Comparison of ENCODE assay signal across 8 mouse cellular contexts in genomic region chr13:38151069-38151588, GRCm38 (mm10). TPM values are rescaled to one million over a fixed set of nuclear protein-coding genes. Genes with fewer than 3 reads are reported as not detected.
DNase-seq lines count a peak whose midpoint lies in the region; ATAC-seq and TF ChIP-seq lines count a peak whose summit lies in the region.

Dsp (plus strand) TSS chr13:38151294.

- under 1% methylated on average over 45 of the region's 58 CpGs for WGBS in spleen, adult 2 months
- WGBS in embryonic facial prominence, embryonic 13.5 days, result under 1% methylated on average over 52 of the region's 58 CpGs
- WGBS in heart, postnatal 0 days, result 1% methylated on average over 49 of the region's 58 CpGs

- H3K9me3 ChIP-seq in embryonic facial prominence, embryonic 13.5 days, result no peaks in the 10 kb centered on the region
- H3K9me3 ChIP-seq in heart, postnatal 0 days (replicated peaks; ENCODE audit: control insufficient read depth, low read length), result no peaks in the 10 kb centered on the region

- no peak for TF ChIP-seq POLR2A in spleen, adult 2 months (IDR thresholded peaks at IDR 0.05; ENCODE audit: low read depth, low read length)

- H3K4me2 ChIP-seq in embryonic facial prominence, embryonic 13.5 days, result peak within 1 kb of the TSS; percentile 85
- peak within 1 kb of the TSS; percentile 73 for H3K4me2 ChIP-seq in heart, postnatal 0 days (ENCODE audit: low read depth, low read length)

- H3K9ac ChIP-seq in embryonic facial prominence, embryonic 13.5 days, result peak within 1 kb of the TSS; percentile 72
- peak within 1 kb of the TSS; percentile 93 for H3K9ac ChIP-seq in heart, postnatal 0 days (replicated peaks; ENCODE audit: low read depth, low read length)

- H3K4me3 ChIP-seq in spleen, adult 2 months (ENCODE audit: extremely low read depth, insufficient read depth, insufficient read length), result peak within 1 kb of the TSS; percentile 41; the same call in 1 of the 2 replicates
- H3K4me3 ChIP-seq in embryonic facial prominence, embryonic 13.5 days, result peak within 1 kb of the TSS; percentile 52
- H3K4me3 ChIP-seq in heart, postnatal 0 days (ENCODE audit: low read depth, low read length), result peak within 1 kb of the TSS; percentile 72

- no peak for TF ChIP-seq EP300 in heart, postnatal 0 days (IDR thresholded peaks at IDR 0.05; ENCODE audit: low read depth)

- peaks cover 25% of the 10 kb centered on the region for H3K27me3 ChIP-seq in spleen, adult 2 months (ENCODE audit: control insufficient read depth, insufficient read depth, low read length)
- peaks cover 66% of the 10 kb centered on the region for H3K27me3 ChIP-seq in embryonic facial prominence, embryonic 13.5 days
- no peaks in the 10 kb centered on the region for H3K27me3 ChIP-seq in heart, postnatal 0 days (ENCODE audit: control insufficient read depth, insufficient read depth, low read length)

- H3K27ac ChIP-seq in spleen, adult 2 months (ENCODE audit: insufficient read depth, low read length), result no peak within 1 kb of the TSS
- H3K27ac ChIP-seq in embryonic facial prominence, embryonic 13.5 days, result peak within 1 kb of the TSS; percentile 35; the same call in 1 of the 2 replicates
- H3K27ac ChIP-seq in heart, postnatal 0 days (ENCODE audit: low read depth), result peak within 1 kb of the TSS; percentile 97

- peaks cover 10% of the 10 kb centered on the region for H3K4me1 ChIP-seq in spleen, adult 2 months (ENCODE audit: control insufficient read depth, insufficient read depth, insufficient read length)
- H3K4me1 ChIP-seq in embryonic facial prominence, embryonic 13.5 days, result peaks cover 20% of the 10 kb centered on the region
- H3K4me1 ChIP-seq in heart, postnatal 0 days (ENCODE audit: control insufficient read depth, insufficient read depth), result peaks cover 38% of the 10 kb centered on the region

- peak; percentile 50; the same call in 1 of the 2 replicates for ATAC-seq in embryonic facial prominence, embryonic 13.5 days (ENCODE audit: insufficient number of reproducible peaks, insufficient read depth, low FRiP score, low TSS enrichment, low read depth)
- peak; percentile 78 for ATAC-seq in heart, postnatal 0 days (ENCODE audit: insufficient read depth, low read depth)
- no peak for ATAC-seq in monocyte, adult 5-6 weeks (replicated peaks; ENCODE audit: insufficient number of reproducible peaks, low FRiP score, low TSS enrichment, poor library complexity, severe bottlenecking)

- DNase-seq in spleen, adult 2 months (ENCODE audit: low read depth in 1 of 2, low spot score in 2 of 2), result no peak
- no peak for DNase-seq in spleen, adult 12 weeks (ENCODE audit: low spot score)
- peak; percentile 72 for DNase-seq in heart, postnatal 0 days (ENCODE audit: low spot score)
- DNase-seq in kidney, postnatal 14 days, result peak; percentile 72
- peak; percentile 70 to 82 for DNase-seq in lung, postnatal 4 days
- DNase-seq in right cerebral cortex, postnatal 10 days (ENCODE audit: low spot score in 2 of 2), result peak; percentile 34 to 37

- no peak for TF ChIP-seq CTCF in spleen, adult 2 months (IDR thresholded peaks at IDR 0.05; ENCODE audit: extremely low read depth, insufficient read depth, insufficient read length, insufficient replicate concordance)
- no peak for TF ChIP-seq CTCF in heart, postnatal 0 days (IDR thresholded peaks at IDR 0.05; ENCODE audit: low read depth)

- no peaks in the 10 kb centered on the region for H3K36me3 ChIP-seq in spleen, adult 2 months (ENCODE audit: control insufficient read depth, insufficient read depth, low read length)
- no peaks in the 10 kb centered on the region for H3K36me3 ChIP-seq in embryonic facial prominence, embryonic 13.5 days
- H3K36me3 ChIP-seq in heart, postnatal 0 days (replicated peaks; ENCODE audit: control insufficient read depth, insufficient read depth, low read length), result no peaks in the 10 kb centered on the region

RNA-seq across cellular contexts. Expression of gene Dsp, which starts in this region (rescaled TPM):
- polyA plus RNA-seq in spleen, adult 2 months (2012; rRNA removed), result 0.08 and 0.29 TPM in 2 replicates
- 20.1 and 21.5 TPM in 2 replicates for polyA plus RNA-seq in embryonic facial prominence, embryonic 13.5 days (2015; fragmentation: Nextera tagmentation; extraction: Ambion mirVana)
- total RNA-seq in heart, postnatal 0 days (2014; rRNA removed; ENCODE audit: low replicate concordance), result 160 and 181 TPM in 2 replicates
- polyA plus RNA-seq in heart, postnatal 0 days (2015; fragmentation: Nextera tagmentation; extraction: Ambion mirVana), result 36.7 and 46.0 TPM in 2 replicates
- total RNA-seq in monocyte, adult 5-6 weeks (2017), result 0.29 to 0.39 TPM in 2 of 3 replicates, not detected in the other

Comparison
In these comparisons a context has a peak if more than half of its experiments do, and no peak if none do; other contexts are left out.
1. RNA of gene Dsp (total RNA-seq): 160 to 181 TPM in heart, postnatal 0 days; 0.29 to 0.39 TPM in monocyte, adult 5-6 weeks; every median in the first group is over 100 times any median in the second.
2. RNA of gene Dsp (polyA plus RNA-seq): 36.7 to 46.0 TPM in heart, postnatal 0 days and 20.1 to 21.5 TPM in embryonic facial prominence, embryonic 13.5 days; 0.08 to 0.29 TPM in spleen, adult 2 months; every median in the first group is over 10 times any median in the second.
3. DNase-seq: peak in heart, postnatal 0 days (single experiment), kidney, postnatal 14 days (single experiment), lung, postnatal 4 days (2 of 2) and right cerebral cortex, postnatal 10 days (2 of 2); none in spleen, adult 2 months (0 of 2) and spleen, adult 12 weeks (single experiment).
4. Peak in every context shown above with its lines, with median percentiles within 50 percentile points of each other: H3K4me3 ChIP-seq.